Mouse (Mus musculus): Measurements from ENCODE around the gene Rpl24.

Gene Rpl24

GRCm38 (mm10) chr16:55971735-55972615 lies 5.9 kb downstream of the Rpl24 start:
- DNase-seq (ENCODE audit: low read depth), result no peak

DNA sequence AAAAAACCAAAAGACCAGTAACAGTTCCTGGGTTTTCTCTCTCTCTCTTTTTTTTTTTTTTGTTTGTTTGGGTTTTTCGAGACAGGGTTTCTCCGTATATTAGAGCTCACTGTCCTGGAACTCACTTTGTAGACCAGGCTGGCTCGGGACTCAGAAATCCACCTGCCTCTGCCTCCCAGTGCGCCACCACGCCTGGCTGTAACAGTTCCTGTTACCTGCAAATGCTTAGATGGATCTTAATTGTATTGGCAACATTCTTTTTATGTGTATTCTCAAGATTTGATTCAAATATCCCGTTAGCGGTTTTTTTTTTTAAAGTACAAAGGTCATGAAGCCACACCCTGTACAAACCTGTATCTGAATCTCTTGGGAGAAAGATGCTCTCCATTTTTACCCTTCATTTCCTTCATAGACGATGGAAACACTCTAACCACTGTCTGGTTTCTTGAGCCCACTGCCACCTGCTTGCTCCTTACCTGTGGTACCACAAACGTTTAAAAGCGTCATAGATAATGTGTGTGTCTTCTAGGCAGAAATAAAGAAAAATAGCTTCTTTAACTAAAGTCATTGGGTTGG lies 6.6 kb downstream of the Rpl24 start:
- DNase-seq (ENCODE audit: low read depth), result no peak

DNA sequence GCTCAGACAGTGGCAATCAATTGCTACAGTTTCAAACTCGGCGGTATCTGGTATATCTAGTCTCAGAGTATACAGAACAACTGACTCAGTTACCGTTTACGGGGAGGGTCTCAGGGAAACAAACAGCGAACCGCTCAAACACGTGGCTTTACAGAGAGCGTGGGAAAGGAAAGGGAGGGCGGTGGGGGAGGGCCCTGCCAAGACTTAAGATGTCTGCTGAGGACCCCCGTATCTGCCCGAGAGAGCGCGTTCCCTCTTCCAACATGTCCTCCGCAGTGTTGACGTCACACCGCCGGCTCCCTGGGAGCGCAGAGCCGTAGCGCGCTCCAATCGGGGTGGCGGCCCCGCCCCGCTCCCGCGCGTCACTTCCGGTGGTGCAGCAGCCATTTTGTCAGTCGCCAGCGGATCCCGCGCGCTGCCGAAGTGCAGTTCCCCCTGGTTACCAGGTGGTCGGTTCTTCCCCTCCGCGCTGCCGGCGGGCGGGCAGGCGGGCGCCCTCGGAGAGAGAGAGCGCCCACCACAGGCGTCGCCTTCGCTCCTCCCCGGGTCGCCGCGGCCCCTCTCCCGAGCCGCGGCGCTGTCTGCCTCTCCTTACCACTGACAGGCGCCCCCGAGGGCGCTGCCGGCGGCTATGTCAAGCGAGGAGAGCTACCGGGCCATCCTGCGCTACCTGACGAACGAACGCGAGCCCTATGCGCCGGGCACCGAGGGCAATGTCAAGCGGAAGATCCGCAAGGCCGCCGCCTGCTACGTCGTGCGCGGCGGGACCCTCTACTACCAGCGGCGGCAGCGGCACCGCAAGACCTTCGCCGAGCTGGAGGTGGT lies 7.6 kb downstream of the Rpl24 start, which contains the start of gene Zbtb11:
Gene Zbtb11 (plus strand): TSS at position 453 of the 825 bp plus-strand sequence.
- DNase-seq (ENCODE audit: low read depth), result peak; percentile 99

- peak; percentile 76 for DNase-seq (ENCODE audit: low read depth)
These were observed 8.3 kb downstream of the Rpl24 start for GRCm38 (mm10) chr16:55974256-55974902.

- DNase-seq (ENCODE audit: low read depth), result no peak
These were observed 8.8 kb downstream of the Rpl24 start for GRCm38 (mm10) chr16:55974903-55975285.

GRCm38 (mm10) chr16:55986001-55986400 lies 19.9 kb downstream of the Rpl24 start:
- DNase-seq (ENCODE audit: low read depth), result no peak

- no peak for DNase-seq (ENCODE audit: low read depth)
These were observed 24.2 kb downstream of the Rpl24 start for GRCm38 (mm10) chr16:55990311-55990710.

GRCm38 (mm10) chr16:55994235-55994634 lies 28.2 kb downstream of the Rpl24 start:
- DNase-seq (ENCODE audit: low read depth), result no peak

GRCm38 (mm10) chr16:56006798-56007197 lies 40.7 kb downstream of the Rpl24 start:
- DNase-seq (ENCODE audit: low read depth), result no peak

DNA sequence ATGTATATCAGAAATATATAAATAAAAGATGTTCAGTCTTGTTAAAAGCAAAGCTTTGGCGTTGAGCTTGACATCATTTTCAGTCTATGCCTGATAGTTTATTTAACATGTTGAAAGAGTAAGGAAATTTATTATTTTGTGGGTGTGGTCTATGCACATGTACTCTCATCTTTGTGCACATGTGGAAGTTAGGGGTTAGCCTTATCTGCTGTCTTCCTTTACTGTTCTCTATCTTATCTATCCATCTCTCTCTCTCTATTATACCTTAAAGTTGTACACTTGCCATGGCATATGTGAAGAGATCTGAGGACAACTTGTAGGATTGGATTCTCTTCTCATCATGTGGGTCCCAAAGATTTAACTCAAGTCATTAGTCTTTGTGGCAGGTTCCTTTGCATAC lies 42.8 kb downstream of the Rpl24 start:
- DNase-seq (ENCODE audit: low read depth), result no peak

DNA sequence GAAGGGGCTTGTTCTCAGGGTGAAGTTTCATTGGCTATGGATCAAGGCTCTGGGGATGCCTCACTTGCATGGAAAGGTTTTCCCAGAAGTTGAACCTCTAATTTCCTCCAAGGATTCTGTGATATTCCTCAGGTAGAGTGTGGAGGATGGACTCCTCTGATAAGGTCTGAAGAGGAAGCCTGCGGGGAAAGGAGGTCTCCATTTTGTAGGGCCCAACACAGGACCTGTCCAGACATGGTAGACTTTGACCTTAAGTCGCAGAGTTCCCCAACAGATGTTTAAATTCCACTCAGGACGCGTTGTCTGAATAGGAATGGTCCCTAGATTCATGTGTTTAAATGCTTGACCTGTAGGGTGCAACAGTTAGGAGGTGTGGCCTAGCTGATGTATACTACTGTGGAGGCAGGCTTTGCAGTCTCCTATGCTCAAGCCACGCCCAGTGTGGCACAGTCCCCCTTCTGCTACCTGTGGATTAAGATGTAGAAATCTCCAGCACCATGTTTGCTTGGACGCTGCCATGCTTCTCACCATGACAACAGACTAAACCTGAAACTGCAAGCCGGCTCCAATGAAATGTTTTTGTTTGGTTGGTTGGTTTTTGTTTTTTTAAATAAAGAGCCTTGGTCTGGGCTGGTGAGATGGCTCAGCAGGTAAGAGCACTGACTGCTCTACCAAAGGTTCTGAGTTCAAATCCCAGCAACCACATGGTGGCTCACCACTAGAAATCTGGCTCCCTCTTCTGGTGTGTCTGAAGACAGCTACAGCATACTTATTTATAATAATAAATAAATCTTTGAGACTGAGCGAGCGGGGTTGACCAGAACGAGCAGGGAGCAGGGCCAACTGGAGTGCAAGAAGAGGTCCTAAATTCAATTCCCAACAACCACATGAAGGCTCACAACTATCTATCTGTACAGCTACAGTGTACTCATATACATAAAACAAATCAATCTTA lies 47.0 kb downstream of the Rpl24 start:
- DNase-seq (ENCODE audit: low read depth), result no peak

DNA sequence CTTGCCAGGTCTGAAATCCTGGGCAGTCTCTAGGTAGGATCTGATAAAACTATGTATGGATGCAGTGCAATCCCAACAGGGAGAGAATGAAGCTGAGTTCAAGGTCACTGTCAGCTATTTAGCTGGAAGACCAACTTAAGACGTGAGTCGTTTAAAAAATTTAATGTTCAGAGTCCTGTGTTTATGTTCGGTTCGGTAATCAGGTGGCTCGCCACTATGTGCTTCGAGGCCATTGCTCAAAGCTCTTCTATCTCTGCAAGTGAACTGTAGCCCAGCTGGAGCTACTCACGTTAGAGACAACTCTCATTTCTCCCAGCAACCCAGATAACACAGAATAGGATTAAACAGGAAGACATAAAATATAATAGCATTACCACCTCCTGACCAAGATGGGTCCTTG lies 48.0 kb downstream of the Rpl24 start:
- no peak for DNase-seq (ENCODE audit: low read depth)

DNA sequence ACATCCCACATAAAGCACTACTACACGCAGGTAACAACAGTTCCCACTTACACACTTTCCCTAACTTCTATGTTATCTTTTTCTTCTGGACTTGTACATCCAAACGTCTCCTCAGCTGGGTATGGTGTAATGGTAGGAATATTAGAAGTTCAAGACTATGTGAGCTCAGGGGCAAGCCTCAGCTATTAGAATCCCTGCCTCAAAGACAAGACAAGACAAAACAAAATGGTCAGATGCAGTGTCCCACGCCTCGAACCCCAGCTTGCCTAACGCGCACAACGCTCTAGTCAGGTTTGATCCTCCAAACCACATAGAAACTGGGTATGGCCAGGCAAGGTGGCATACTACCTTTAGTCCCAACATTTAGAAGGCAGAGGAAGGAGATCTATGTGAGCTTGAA lies 53.6 kb downstream of the Rpl24 start:
- no peak for DNase-seq (ENCODE audit: low read depth)
